Mouse (Mus musculus) CD8-positive naive resting alpha-beta T cell, adult 57 days (primary cell): ENCODE results near the gene Rab11fip3. TPM values are rescaled to one million over a fixed set of nuclear protein-coding genes. Genes with fewer than 3 reads are reported as not detected.

Experiments
- total RNA-seq: library from RNA; stranded (reverse); gene quantifications from one replicate; pipeline ENCODE4 v1.2.4, GENCODE M21; 2023

The Rab11fip3 gene
- 13.4 TPM for total RNA-seq

DNA sequence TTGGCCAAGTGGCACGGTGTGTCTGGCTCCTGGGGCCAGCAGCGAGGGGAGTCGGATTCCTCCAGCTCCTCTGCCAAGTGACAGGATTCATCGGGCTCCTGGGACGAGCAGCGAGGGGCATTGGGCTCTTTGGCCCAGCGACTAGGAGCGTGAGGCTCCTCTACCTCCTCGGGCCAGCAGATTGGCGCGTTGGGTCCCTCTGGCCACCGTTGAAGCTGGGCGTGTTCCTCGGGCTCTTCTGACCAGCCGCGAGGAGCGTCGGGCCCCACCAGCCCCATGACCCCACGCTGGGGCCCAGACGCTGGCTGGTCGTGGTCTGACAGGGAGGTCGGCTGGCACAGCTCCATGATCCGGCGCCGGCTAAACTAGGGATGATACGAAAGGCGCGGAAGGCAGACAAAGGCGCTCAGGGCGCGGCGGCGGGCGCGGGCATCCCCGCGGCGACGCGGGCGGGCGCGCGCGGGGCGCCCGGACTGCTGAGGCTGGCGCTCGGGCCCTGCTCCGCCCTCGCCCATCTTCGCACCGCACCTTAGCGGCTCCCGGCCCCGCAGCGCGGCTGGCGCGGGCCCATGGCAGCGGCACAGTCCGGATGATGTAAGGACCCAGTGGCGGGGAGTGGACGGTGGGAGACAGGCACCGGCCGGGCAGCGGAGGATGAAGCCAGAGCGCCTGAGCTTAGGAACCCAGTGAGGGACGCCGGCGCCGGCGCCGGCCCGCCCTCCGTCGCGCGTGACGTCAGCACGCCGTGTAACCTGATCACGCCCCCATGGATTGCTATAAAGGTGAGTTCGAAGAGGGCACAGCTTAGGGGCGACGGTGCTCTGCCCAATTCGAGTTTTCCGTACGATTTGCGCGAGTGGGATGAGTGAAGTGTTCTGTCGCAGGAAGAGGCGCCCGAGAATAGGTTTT lies at the start of gene Rab11fip3:
Gene Rab11fip3, minus strand, starts transcription at position 725 of the 909 bp plus-strand sequence.

DNA sequence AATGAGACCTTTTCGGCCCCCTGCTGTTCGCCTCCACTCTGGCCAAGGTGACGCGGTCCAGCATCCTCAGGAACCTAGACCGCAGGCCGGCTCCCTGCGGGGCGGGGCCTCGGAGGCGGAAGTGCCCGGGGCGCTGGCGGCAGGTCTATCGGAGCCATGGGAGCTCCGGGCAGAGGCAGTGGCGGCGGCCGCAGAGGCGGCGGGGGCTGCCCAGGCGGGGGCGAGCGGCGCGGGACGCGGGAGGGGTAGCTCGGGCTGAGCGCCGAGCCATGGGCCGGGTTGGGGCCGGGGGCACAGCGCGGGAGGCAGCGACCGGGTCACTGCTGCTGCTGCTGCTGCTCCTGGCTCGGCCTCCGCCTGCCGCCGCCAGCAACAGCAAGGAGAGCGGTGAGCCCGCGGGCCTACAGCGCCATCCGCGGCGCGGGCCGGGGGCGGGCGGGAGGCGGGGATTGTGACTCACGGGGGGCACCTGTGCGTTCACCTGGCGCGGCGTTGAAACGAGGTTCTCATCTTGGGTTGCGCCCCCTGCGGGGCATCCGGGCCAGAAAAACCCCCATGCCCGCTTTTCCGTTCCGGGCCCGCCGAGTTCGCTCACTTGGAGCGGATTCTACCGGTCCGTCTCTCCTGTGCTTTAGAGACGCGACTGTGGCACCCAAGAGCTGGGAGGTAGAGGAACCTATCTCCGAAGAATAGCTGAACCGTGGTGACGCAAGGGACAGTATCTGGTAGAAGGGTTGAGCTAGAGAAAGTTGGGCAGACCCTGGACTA lies 44.0 kb upstream of the Rab11fip3 start, which contains the start of gene Tmem8:
Gene Tmem8, plus strand, starts transcription at position 119 of the 768 bp plus-strand sequence.

DNA sequence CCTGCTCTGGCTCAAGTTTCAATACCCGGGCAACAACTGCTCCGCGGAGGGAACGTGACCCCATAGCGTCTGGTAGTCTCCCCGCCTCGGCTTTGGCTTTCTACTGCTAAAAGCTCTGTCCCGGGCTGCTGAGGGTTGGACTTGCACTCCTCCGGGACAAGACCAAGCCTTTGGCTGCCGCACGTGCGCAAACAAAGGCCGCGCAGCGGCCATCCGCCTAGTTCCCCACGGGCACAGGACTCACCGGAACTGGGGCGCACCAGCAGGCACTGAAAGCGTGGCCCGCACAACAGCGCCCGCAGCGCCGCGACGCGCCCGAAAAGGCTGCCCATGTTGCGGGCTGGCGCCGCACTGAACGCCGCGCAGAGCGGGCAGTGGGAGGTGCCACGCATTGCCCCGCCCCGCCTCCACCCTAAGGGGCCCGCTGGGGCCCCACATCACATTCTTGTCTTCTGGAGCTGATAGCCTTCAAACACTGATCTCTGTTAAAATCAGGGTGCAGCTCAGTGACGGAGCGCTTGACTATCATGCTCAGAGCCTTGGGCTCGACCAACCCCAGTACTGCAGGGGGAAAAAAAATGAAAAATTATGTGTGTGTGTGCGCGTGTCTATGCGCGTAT lies 25.9 kb upstream of the Rab11fip3 start, which contains the start of gene Nme4:
Gene Nme4, minus strand, starts transcription at position 482 of the 620 bp plus-strand sequence.

DNA sequence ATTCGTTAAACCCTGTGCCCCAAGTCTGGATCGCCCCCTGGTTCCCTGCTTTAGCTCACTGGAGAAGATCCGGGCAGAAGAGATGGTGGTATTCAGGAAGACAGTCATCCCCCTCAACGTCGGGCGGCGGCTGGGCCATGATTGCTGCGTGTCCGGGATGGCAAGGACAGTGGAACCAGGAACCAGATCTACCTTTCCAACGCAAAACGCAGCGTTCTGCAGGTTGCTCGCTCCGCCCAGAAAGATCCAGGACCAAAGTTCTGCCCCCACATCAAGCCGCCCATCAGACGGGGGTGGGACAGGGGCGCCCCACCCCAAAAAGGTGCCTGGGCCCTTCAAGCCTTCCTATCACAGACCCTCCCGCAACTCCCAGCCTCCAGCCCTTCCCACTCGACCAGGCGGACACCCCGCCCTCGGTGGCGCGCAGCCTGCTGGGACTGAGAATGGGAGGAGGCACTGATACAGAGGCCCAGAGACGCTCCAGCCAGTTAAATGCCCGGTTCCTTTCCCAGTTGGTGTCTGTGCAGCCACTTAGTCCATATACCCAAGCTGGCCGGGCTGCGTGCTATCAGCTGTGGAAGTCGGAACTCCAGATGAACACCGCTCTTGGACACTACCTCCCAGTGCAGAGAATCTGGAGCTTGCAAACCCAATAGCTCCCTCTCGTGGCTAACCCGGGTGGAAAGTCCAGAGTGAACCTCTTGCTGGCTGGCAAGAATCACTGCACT lies 20.7 kb upstream of the Rab11fip3 start, which contains the start of gene Decr2:
Gene Decr2, minus strand, starts transcription at position 433 of the 728 bp plus-strand sequence.

DNA sequence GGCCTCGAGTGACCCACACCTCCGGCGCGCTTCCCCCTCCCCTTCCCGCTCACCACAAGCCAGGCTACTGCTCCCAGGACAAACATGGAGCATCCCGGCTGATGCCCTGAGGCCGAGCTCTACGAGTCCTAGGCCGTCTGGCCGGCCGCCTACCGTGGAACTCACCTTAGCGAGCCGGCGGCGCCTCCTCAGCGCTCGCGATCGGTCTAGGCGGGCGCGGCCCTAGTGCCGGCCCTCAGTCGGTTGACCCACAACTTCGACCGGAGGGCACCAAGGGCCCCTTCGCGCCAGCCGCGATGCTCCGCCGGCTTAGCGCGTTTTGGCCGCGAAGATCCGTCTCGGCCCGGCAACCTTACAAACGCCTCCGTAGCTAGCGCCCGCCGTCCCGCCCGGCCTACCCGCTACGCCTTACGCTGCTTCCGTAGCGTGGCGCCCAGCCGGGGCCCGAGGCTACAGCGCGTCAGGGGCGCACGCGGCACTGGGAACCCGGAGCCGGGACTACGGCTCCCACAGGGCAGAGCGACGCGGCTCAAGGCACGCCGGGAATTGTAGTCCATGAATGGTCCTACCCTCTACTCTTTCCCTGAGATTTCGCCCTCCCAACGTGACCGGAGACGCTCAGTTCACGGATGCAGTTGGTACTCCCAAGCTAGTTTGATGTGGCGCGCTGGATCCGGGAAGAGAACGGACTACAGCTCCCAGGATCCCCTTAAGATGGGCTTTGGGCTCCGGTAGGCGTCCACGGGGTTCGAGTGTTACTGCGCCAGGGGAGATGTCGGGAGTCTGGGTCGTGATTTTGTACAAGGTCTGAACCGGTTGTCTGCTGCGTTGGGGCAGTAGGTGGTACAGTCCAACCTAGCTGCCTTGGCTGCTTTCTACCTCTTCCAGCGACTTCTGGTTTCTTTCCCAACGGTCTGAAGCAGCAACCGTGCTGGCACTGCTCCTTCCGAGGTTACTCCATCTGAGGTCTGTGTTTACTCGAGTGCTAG lies 83.8 kb downstream of the Rab11fip3 start, which contains the start of gene Capn15:
Gene Capn15, minus strand, starts transcription at position 491 of the 989 bp plus-strand sequence.

DNA sequence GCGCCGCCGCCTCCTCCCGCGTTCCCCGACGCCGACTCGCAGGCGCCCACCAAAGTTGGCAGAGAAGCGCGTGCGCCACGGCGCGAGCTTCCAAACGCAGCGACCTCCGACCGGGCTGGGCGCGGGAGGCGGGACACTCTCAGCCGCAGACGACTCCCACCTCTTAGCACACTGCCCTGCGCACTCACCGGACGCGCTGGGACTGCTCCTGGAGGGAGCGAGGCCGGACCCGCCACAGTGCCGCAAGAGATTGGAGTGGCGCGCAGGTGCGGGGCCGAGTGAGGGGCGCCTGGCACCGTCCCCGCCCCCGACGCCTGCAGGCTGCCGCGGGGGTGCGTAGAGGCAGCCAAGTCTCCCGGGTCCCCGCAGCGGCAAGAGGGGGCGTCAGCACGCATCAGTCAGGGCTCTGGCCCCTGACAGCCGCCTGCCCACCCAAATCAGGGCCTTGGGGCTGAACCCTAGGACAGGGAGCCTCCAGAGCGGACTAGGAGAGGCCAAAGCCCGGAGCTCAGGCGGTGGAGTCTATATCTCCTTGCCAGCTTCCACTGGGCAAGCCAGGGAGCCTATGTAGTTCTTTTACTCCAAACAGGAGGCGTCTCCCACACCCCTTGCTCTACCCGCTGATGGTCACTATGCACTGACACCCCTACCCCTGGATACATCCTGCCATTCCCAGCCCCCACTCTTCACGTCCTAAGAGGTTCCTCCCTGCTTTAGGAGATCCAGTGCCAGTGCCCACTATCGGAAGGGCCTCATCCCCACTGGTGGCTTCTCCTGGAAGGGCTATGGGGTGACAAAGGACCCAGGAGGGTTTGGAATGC lies 117.3 kb downstream of the Rab11fip3 start, which contains the start of gene A930017K11Rik:
Gene A930017K11Rik, minus strand, starts transcription at position 763 of the 821 bp plus-strand sequence.

DNA sequence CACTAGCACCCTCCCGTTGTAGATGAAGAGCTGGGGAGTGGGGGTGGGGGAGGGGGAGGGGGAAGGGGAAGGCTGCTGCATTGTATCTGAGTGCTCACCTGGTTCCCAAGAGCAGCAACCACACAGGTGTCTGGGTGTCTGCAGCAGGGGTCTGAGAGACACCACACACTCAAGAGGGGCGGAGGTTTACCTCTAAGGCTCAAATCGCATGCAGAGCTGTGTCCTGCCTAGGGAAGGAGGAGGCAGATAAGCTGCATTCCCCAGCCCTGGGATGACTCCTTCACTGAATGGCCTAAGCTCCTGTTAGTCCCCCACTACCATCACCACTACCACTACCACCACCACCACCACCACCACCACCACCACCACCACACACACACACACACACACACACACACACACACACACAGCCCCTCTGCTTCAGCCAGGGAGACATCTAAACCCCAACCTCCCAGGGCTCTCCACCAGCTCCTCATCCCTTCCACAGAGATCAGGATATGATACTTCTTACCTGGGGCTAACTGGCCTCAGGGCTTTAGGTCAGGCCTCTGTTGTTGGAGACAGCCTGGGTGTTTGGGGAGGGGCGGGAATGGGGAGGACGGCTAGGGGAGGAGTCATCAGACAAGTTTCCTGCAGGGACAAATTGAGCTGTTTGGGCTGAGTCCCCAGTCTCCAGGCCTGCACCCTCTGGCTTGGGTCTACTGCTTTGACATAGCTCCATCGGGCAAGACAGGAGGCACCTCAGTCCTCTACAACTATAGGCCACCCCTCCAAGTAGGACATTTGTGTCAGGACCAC lies 124.8 kb downstream of the Rab11fip3 start, which contains the start of the genes Pigq and Nhlrc4:
Gene Pigq, minus strand, starts transcription at position 571 of the 798 bp plus-strand sequence.
Gene Nhlrc4, minus strand, starts transcription at position 596 of the 798 bp plus-strand sequence.

Other genes with a start within 250 kb of the Rab11fip3 start
- gene Wdr24, start 245.9 kb downstream of the Rab11fip3 start, total RNA-seq = 22.7 TPM
- gene Jmjd8, start 240.7 kb downstream of the Rab11fip3 start, total RNA-seq = 32.0 TPM
- 61.9 TPM for gene Stub1, start 236.2 kb downstream of the Rab11fip3 start, total RNA-seq
- 7.2 TPM for gene Rhbdl1, start 232.3 kb downstream of the Rab11fip3 start, total RNA-seq
- gene Gm20683, start 227.8 kb downstream of the Rab11fip3 start, total RNA-seq = 9.9 TPM
- gene Rhot2, start 224.7 kb downstream of the Rab11fip3 start, total RNA-seq = 72.3 TPM
- gene Wdr90, start 208.1 kb downstream of the Rab11fip3 start, total RNA-seq = 28.9 TPM
- 8.2 TPM for gene Mcrip2, start 200.8 kb downstream of the Rab11fip3 start, total RNA-seq
- 29.2 TPM for gene Mettl26, start 194.5 kb downstream of the Rab11fip3 start, total RNA-seq
- gene Wfikkn1, start 188.7 kb downstream of the Rab11fip3 start, total RNA-seq = 5.9 TPM
- gene Rab40c, start 149.8 kb downstream of the Rab11fip3 start, total RNA-seq = 23.6 TPM
- 55.6 TPM for gene Pigq, start 124.6 kb downstream of the Rab11fip3 start, total RNA-seq
- not detected for gene Nhlrc4, start 124.6 kb downstream of the Rab11fip3 start, total RNA-seq
- not detected for gene A930017K11Rik, start 117.0 kb downstream of the Rab11fip3 start, total RNA-seq
- gene Capn15, start 83.8 kb downstream of the Rab11fip3 start, total RNA-seq = 39.1 TPM
- gene Decr2, start 20.8 kb upstream of the Rab11fip3 start, total RNA-seq = 3.7 TPM
- gene Nme4, start 26.0 kb upstream of the Rab11fip3 start, total RNA-seq = 3.5 TPM
- 20.9 TPM for gene Tmem8, start 43.7 kb upstream of the Rab11fip3 start, total RNA-seq
- 44.1 TPM for gene Mrpl28, start 53.9 kb upstream of the Rab11fip3 start, total RNA-seq
- 114 TPM for gene Axin1, start 69.1 kb upstream of the Rab11fip3 start, total RNA-seq
- 0.89 TPM for gene Pdia2, start 129.5 kb upstream of the Rab11fip3 start, total RNA-seq
- gene Rgs11, start 133.4 kb upstream of the Rab11fip3 start, total RNA-seq = 34.2 TPM
- gene Arhgdig, start 138.2 kb upstream of the Rab11fip3 start, total RNA-seq = not detected
- 44.4 TPM for gene Fam234a, start 174.7 kb upstream of the Rab11fip3 start, total RNA-seq
- 106 TPM for gene Luc7l, start 183.3 kb upstream of the Rab11fip3 start, total RNA-seq